Mouse (Mus musculus) fibroblast of lung, adult 2 months (primary cell): ENCODE results near the gene Krtcap2.
A peak's percentile ranks its signal among the peaks of the same experiment; 100 is the strongest.

Source experiments
- DNase-seq: peaks from one replicate; pipeline ENCODE4 v3.0.0-alpha.2; 2011; ENCODE audit warnings: low read depth

Krtcap2 gene

DNA sequence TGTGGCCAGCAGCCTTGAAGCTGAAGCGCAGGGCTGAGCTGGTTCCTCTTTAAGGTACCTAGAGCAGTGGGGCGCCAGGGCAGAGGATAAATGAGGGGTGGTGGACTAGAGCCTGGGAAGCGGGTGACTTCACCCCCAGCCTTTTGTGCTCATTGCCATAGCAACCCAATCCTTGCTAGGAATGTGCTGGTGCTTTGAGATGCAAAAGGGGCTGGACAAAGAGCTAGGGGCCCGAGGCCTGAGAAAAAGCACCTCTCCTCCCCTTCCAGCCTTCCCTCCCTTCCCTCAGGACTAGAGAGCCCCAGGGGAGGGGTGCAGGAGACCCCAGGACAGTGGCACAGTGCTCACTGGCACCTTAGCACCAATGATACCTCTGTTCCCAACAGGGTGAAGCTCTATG is 19.8 kb upstream of the Krtcap2 start:
- DNase-seq, result no peak

DNA sequence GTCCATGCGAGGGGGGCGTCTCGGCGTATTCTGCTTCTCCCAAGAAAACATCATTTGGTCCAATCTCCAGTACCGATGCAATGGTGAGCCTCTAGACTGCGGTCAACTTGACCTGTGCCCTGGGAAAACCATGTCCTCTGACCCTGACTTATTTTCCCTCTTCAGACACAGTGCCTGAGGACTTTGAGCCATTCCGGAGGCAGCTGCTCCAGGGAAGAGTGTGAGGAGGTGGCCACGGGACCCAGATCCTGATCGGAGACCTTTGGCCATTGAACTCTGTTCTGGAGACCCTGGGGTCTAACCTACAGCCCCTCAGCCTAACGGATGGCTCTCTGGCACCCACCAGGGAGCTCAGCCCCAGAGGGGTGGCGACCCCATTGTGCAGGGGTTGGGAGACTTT is 19.4 kb upstream of the Krtcap2 start:
- DNase-seq, result no peak

DNA sequence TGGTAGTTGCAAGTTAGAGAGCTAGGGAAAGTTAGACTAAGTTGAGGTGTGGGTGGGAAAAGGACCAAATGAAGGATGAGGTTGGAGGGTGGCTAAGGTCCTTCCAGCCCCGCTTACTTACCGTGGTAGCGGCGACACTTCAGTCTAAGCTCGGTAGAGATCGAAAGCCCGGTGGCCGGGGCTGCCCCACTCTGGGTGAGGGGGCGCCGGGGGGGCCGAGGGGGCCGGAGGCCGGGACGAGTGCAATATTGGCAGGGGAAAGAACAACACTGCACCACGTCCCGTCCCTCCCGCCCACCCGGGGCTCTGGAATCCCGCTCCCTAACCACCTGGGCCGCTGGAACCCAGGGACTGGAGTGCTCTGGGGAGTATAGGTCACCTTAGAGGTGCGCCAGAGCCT is 18.9 kb upstream of the Krtcap2 start, which contains the start of gene Mtx1:
TSS of gene Mtx1 (minus strand) at position 189 of the 400 bp plus-strand sequence.
- DNase-seq, result no peak

DNA sequence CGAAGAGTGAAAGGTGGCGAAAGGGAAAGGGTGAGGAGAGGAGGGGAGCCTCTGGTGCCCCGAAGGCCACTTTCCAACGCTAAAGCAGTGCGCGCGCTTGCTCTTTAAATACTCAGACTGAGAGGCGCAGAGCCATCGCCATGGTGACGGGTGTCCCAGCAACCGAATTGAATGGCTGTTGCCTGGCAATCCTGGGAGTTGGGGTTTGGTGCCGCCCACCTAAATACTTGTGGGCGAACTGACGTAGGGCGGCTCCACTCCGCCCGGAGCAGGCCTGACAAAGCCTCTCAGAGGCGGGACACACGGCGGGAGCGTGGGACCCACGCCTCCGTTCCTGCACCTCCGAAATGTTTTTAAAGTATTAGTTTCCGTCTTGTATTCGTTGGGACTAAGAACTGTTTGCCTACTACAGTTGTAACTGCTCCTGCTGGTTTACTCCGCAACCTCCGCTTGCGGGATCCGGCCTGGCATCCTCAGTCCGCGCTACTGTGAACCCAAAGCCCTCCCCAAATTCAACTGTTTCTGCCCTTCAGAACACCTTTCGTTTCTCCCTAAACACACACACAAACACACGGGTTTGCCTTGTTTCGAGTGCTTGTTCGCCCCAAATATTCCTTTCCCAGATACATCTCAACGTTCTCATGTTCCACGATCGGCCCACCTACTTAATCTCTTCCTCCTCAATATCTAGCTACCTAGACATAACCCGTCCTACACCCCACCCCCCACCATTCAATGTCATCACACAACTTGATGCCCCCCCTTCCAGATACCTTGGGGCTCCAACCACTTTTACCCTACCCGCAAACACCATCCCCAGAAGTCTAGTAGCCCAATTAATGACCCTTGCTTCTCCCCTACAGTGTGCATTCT is 18.2 kb upstream of the Krtcap2 start:
- DNase-seq, result peak; percentile 94

DNA sequence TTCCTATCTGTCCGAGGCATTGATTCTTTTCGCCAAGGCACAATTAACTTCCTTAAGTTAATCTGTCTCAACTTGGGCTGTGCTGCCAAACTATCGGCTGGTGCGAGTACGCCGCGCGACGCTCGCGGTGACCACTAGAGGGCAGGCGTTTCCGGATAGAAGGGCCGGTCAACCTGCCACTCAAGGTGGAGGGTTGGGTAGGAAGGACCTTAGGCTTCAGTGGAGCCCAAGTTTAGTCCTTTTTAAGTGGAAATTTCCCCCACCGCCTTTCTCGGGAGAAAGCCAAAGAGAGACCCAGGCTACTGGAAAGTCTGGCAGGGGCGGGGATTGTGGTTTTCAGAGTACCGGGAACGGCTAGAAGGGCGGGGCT is 17.6 kb upstream of the Krtcap2 start:
- no peak for DNase-seq

DNA sequence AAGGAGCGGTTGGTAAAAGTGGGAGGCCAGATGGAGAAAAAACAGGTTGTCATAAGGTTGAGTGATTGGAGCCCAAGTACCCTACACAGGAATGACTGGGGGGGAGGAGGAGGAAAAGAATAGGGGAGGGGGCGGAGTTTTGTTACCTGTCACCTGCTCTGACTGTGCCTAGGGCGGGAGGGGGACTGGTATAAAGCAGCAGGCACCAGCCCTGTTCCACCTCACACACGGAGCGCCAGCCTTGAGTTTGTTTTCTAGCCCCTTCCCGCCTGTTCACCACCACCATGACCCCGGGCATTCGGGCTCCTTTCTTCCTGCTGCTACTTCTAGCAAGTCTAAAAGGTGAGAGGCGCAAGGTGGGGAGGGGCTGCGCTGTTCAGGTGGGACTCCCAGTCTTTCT is 16.9 kb upstream of the Krtcap2 start, which contains the start of gene Muc1:
TSS of gene Muc1 (plus strand) at position 222 of the 400 bp plus-strand sequence.
- no peak for DNase-seq

DNA sequence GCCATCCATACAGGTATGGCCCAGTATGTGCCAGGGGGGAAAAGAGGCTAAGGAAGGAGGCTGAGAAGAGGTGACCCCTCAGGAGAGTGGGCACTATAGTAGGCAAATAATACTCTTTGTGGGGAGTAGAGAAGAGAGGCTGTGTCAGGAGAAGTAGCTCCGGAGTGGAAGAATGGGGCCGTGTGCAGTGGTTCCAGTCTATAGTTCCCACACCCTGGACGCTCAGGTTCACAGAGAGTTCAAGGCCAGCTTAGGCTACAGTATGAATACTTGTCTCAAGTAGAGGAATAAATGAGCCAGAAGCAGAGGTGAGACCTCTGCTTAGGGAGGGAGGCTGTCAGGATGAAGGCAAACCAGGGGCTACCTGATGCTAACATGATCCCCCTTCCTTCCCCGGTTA is 16.5 kb upstream of the Krtcap2 start:
- DNase-seq, result no peak

DNA sequence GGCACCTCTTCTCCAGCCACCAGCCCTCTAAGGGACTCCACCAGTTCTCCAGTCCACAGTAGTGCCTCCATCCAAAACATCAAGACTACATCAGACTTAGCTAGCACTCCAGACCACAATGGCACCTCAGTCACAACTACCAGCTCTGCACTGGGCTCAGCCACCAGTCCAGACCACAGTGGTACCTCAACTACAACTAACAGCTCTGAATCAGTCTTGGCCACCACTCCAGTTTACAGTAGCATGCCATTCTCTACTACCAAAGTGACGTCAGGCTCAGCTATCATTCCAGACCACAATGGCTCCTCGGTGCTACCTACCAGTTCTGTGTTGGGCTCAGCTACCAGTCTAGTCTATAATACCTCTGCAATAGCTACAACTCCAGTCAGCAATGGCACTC is 15.2 kb upstream of the Krtcap2 start:
- DNase-seq, result no peak

DNA sequence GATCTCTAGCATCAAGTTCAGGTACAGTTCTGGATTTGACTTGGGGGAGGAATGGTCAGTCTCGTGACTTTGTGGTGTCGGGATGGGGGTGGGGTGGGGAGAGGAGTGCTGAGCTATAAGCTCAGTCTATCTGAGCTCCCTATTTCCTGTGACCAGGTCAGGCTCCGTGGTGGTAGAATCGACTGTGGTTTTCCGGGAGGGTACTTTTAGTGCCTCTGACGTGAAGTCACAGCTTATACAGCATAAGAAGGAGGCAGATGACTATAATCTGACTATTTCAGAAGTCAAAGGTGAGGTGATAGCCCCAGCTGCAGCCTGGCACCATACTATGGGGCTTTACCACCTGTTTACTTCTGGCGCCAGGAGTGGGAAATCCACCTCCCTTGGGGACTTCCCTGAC is 14.4 kb upstream of the Krtcap2 start:
- no peak for DNase-seq

DNA sequence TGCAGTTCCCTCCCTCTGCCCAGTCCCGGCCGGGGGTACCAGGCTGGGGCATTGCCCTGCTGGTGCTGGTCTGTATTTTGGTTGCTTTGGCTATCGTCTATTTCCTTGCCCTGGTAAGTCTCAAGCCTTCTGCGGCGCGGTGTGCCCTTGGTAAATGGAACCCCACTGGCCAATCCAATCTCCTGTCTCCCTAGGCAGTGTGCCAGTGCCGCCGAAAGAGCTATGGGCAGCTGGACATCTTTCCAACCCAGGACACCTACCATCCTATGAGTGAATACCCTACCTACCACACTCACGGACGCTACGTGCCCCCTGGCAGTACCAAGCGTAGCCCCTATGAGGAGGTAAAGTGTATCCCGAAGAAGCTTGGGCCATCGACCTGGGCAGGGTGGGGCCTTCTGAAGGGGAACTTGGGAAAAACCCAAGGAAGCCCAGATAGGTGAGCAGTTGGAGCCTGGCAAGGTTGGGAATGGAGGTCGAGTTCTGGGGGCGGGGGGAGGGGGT is 13.9 kb upstream of the Krtcap2 start:
- no peak for DNase-seq

DNA sequence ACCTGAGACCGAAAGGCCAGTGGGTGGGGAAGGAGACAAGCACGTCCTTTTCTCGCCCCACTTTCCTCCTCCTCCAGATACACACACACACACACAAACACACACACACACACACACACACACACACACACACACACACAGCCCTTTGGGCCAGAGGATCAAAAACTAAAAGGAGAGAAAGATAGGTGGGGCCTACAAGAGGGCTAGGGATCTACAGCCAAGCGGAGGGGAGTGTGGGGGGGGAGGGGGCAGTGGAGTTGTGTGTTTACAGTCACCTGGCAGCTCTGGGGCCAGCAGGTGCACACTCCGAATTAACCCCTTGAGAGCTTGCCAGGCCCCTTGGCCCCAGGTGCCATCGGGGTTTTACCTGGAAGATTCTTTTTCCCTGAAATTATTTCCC is 13.2 kb upstream of the Krtcap2 start:
- DNase-seq, result no peak

DNA sequence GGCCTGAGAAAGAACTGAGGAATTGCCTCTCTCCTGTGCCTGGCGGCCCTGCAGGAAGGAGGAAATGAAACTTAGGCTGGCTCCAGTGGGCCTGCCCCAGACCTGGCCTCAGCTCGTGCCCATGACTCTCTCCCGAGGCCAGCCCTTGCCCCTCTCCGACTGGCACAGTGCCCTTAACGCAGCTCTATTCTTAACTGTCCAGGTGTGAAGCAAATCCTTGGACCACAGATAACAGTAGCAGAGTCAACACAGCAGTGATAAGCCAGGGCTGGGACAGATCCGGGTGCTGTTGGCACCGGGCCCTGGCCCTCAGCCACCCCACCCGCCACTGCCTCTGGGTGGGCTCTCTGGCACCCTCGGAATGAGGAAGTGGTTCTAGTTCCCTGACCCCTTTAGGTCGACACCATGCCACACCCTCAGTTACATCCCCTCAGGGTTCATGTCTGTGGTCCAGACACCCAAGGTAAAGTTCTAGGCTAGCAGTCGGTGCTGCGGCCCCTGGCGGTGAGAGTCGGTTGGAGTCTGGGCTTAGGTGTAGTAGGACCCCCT is 12.1 kb upstream of the Krtcap2 start:
- DNase-seq, result no peak

DNA sequence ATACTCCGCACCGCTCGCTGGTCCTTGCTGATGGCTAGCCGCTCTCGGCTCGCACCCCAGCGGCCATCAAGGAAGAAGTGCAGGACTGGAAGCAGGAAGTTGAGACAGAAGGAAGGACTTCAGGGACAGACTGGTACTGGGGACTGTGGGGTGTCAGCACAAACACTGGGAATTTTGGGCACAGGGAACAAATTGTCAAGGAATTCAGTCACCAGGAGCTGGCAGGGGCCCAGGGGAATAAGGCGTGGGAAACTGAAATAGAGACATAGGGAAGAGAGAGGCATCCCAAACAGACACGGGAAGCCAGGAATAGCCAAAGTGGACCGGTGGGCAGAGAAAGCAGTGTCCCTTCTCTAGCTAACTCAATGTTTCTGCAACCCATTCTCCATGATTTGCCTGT is 9.2 kb upstream of the Krtcap2 start:
- DNase-seq, result no peak

DNA sequence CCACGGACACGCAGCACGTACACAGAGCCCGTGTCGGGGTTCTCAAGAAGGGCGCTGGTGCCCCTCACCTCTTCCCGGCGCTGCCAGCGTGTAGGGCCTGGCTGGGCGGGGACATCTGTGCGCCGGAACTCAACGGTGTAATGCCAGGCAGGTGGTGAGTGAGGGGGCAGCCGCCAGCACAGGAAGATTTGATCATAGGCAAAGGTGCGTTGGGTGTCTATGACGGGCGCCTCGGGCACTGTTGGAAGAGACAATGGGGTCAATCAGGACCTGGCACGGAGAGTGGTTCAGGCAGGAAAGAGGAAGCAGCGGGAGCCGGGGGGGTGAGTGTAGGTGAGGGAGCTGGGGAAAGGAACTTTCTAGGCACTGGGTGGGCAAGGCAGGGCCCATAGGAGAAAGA is 8.1 kb upstream of the Krtcap2 start:
- no peak for DNase-seq

DNA sequence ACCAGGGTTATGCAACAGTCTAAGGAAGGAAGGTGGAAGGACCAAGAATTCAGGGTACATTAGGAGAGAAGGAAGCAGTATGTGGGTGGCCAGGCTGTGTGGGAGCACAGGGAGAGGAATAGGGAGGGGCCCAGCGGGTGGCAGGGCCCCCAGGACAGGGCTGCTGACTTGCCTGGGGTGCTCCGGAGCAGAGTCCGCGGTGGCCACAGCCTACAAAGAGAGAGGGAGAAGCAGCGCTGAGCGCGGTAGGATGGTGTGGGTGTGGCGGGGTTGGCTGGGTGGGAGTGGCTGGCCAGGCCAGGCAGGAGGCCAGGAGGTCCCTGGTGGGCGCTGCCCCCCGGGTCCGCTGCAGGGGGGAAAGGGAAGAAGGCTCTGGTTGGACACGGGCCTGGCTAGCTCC is 7.3 kb upstream of the Krtcap2 start:
- no peak for DNase-seq

DNA sequence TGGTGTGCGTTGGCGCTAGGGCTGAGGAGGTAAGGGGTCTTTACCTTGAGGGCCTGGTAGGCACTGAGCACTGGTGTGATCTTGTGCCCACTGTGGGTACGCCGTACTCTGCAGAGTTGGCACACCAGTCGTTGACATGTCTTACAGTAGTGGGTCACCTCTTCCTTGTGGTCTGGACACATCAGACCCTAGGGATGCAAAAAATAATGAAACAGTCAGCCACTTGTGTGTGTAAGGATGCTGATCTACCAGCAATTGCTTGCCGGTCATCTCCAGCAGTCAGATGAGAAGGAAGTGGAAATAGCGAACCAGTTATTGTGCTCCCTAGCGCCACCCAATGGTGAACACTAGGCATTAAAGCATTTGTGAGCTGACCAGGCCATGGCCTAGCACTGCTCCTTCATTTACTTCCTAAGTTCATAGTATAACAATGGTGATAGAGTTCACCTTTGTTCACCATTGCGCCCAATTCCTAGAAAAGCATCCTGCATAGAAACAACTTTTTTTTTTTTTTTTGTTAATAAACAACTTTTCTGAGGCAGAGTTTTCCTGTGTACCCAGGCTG is 3.4 kb upstream of the Krtcap2 start:
- DNase-seq, result no peak

DNA sequence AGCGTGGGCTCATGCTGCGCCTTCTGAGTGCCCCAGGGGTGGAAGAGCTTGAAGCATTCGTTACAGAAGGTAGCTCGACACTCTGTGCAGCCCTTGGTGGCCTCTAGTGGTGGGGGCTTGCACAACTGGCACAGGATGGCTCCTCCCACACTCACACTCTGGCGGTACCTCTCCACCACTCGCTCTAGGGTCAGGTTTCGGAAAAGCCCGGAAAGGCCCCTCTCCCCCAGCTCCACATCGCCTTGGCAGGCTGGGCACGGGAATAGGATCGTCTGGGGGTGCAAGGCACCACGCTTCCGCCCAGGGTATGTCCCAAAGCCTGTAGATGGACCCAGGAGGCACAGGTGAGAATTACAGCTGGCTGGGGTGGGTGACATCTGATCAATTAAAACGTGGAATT is 2.2 kb upstream of the Krtcap2 start:
- no peak for DNase-seq

DNA sequence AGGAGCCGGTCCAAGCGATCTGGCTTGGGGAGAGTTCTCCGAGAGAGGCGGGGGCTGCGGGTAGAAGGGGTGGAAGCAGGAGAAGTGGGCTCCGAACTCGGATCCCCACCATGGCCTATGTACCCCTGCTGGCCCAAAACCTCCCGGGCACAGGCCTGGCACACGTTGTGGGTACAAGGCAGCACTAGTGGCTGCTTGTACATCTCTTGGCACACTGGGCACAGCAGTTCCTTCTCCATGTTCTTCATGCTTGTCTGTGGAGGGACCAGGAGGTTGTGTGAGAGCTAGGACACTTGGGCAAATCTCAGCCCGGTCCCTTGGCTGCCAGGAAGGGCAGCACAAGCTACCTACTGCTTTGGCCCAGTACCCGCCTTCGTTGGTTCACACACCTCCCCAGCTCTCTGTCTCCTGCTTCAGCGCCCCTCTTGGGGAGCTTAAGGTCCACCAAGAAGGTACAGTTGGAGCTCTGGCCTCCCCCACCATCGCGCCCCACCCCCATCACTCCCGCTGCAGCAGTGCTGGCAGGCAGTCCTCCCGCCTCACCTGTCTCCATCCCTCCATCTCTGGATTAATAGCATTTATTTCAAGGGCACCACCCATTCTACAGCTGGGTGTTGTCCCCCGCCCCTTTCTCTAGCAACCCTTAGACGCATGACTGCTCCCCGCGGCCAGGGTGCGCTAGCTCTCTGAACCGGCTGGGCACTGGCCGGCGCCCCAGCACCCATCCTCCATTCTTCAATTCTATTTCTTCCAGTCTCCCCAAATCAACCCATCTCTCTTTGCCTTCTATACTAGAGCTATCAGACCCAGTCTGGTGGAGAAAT is 1.4 kb upstream of the Krtcap2 start:
- DNase-seq, result no peak

DNA sequence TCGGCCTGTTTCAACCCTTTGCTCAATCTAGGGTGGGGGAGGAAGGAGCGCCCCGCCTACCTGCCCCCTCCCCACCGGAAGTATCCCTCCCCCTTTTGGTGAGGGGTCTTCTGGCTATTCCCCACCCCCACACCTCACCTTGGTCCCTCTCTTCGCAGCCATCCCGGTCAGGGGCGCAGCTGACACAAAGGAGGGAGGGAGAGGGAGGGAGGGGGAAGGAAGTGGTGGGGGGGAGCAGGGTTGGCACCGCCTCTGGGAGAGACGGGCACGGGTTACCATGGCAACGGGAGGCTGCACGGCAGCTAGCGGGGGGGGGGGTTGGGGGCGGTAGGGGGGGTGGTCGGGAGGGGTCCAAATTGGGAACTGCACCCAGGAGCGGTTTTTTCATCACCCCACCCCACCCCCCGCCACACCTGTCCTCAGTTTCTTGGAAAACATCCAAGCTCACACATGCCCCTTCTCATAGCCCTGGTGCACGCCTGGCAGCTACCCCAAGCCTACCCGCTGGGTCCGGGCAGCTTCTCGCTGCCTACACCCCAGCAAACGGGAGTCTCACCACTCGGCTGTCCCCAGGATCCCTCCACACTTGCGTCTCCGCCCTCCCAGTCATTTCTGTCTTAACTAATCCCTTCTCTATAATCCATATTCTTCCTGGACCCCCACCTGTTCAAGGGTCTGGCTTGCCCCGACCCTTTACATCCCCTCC is 631 bp upstream of the Krtcap2 start:
- DNase-seq, result no peak

DNA sequence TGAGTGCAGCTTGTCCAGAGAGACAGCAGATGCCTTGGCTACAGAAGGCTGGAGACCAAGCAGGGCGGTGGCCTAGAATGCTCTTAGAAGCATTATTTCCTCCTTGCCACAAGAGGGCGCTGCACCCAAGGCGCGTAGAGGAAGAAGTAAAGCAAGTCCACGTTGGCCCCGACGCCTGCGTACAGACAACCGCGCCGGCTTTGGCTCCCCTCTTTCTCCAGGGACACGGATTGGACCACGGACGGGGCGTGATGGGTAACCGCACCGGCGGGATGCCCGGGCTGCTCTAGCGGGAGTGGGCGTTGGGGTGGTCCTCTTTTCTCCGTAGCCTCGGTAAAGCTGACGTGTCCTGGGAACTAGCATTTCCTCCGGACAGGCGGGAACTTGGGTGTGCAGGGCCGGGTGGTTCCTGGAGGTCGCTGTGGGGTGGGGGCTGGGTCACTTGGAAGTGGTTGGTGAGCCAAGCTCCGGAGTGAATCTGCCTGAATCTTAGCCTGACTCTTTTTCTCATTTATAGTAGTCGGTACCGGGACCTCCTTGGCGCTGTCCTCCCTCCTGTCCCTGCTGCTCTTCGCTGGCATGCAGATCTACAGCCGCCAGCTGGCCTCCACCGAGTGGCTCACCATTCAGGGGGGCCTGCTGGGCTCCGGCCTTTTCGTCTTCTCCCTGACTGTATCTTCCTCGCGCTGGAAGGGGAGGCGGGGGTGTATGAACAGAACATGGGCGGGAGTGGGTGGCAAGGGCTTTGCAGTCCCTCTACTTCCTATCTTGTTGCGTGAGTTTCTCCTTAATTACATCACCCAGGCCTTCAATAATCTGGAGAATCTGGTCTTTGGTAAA is 715 bp downstream of the Krtcap2 start, which contains the start of gene Trim46:
TSS of gene Trim46 (minus strand) at position 49 of the 840 bp plus-strand sequence.
- peak; percentile 74 for DNase-seq

DNA sequence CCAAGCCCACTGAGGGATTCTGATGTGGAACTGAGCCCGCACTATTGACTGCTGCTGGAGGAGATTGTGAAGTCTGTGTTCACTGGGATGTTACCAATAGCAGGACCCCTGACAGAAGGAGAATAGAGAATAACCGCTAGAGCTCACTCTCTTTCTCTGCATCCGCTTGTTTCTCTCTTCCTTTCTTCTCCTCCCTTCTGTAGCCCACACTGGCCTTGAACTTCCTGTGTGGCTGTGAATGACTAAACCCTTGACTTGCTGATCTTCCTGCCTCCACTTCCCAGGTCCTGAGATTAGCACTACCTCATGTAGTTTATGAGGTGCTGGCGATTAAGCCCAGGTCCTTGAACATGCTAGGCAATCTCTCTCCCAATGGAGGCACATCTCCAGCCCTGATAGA is 1.7 kb downstream of the Krtcap2 start:
- no peak for DNase-seq
